Mouse (Mus musculus) neural tube, embryonic 12.5 days (tissue): Measurements from ENCODE around the gene Asxl1. TPM values are rescaled to one million over a fixed set of nuclear protein-coding genes. Genes with fewer than 3 reads are reported as not detected.
A peak's percentile ranks its signal among the peaks of the same experiment; 100 is the strongest.

ENCODE experiments used
- ATAC-seq: fragments of 200-750 bp; cut with Nextera tagmentation; 2 replicates; pipeline ENCODE4 v1.8.0; 2017; ENCODE audit warnings: low read depth, mild to moderate bottlenecking, moderate TSS enrichment, moderate library complexity; ENCODE audit not compliant: low FRiP score
- H3K27ac ChIP-seq: fragments of 300-500 bp; sonication (generic); 2 replicates; pipeline ENCODE4 v1.5.1; 2016
- H3K27me3 ChIP-seq: fragments of 300-500 bp; sonication (generic); replicated peaks from 2 replicates; pipeline ENCODE4 v1.6.1; 2016; ENCODE audit warnings: mild to moderate bottlenecking
- H3K36me3 ChIP-seq: fragments of 300-500 bp; sonication (generic); 2 replicates; pipeline ENCODE4 v1.6.1; 2016; ENCODE audit warnings: mild to moderate bottlenecking
- H3K4me1 ChIP-seq: fragments of 300-500 bp; sonication (generic); 2 replicates; pipeline ENCODE4 v1.6.1; 2016
- H3K4me2 ChIP-seq: fragments of 300-500 bp; sonication (generic); replicated peaks from 2 replicates; pipeline ENCODE4 v1.6.1; 2016; ENCODE audit warnings: mild to moderate bottlenecking
- H3K4me3 ChIP-seq: fragments of 300-500 bp; sonication (generic); 2 replicates; pipeline ENCODE4 v1.5.1; 2016
- H3K9ac ChIP-seq: fragments of 300-500 bp; sonication (generic); 2 replicates; pipeline ENCODE4 v1.6.1; 2016; ENCODE audit warnings: mild to moderate bottlenecking
- H3K9me3 ChIP-seq: fragments of 300-500 bp; sonication (generic); 2 replicates; pipeline ENCODE4 v1.6.1; 2016; ENCODE audit warnings: mild to moderate bottlenecking
- WGBS: fragments of 180-500 bp; shearing (Covaris S2); methylation state at CpG from one replicate; pipeline ENCODE4 v1.1.7; 2016; 5-methylcytosine and 5-hydroxymethylcytosine counted together
- polyA plus RNA-seq: library from polyadenylated mRNA; unstranded; fragments of >200 nt; fragmentation: Nextera tagmentation; extraction: Ambion mirVana; gene quantifications from 2 replicates; pipeline ENCODE4 v1.2.1, GENCODE M21; 2016

Asxl1 gene
- polyA plus RNA-seq, 1 experiment from 2014 or later: 21.1 TPM

DNA sequence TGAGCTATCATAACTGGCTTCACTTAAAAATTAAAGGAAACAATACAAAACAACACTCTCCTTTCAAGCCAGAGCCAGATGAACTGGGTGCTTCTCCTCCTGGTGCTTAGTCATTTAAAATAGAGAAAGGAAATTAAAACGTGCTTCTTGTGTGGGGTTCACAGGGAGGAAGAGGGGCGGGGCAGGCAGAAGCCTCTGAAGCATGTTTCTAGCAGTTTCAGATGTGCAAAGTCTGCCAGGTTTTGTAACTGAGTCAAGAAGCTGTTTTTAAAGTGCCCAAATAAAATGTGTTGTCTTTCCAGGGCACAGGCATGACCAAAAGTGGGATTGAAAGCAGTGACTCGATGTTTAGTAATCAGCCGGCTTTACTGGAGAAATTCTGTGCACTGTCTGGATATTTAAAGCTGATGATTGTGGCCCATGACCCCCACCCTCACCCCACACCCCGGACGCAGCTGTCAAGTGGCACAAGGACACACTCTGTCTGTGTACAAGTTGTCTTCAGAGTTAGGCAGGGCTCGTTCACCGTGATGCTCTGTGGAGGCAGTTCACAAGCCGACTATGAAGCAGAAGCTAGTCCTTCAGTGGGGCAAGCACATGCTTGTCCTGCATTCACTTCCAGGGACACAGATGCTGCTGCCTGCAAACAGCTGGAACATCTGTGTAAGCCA, 19.8 kb upstream of the Asxl1 start:
- no peak for ATAC-seq
- Histone ChIP-seq H3K4me3 (no peak overlapping the region), H3K36me3 (peaks cover 64% of the 10 kb centered on the region), H3K4me2 (no peak overlapping the region), H3K9me3 (no peaks in the 10 kb centered on the region), H3K27me3 (no peaks in the 10 kb centered on the region), H3K4me1 (no peaks in the 10 kb centered on the region), H3K27ac (no peak overlapping the region), H3K9ac (no peak overlapping the region)
- 85% methylated on average over 9 of the region's 9 CpGs for WGBS

DNA sequence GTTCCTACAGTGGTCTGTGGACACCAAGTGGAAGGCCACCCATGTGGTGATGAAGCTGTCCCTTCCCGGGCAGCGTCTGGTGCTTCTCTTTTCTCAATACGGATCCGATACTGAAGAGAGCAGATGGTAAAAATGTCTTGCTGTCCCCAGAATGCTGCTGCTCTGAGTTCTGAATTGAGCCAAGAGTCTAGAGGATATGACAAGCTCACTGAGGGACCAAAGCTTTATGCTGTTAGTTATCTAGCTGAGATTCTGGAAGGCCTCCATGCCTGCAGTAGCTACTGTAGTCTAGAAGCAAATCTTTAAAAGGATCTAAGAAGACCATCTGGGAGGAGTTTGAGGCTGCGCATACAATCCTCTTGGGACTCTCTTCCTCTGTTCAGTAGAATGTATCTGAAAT, 13.4 kb upstream of the Asxl1 start:
- 96% methylated on average over 5 of the region's 5 CpGs for WGBS
- H3K27me3 ChIP-seq: no peaks in the 10 kb centered on the region
- no peak overlapping the region for H3K27ac ChIP-seq
- no peaks in the 10 kb centered on the region for H3K9me3 ChIP-seq
- no peak for ATAC-seq
- H3K4me1 ChIP-seq: no peaks in the 10 kb centered on the region
- no peak overlapping the region for H3K4me2 ChIP-seq
- H3K9ac ChIP-seq: no peak overlapping the region
- no peak overlapping the region for H3K4me3 ChIP-seq
- peaks cover 40% of the 10 kb centered on the region for H3K36me3 ChIP-seq

DNA sequence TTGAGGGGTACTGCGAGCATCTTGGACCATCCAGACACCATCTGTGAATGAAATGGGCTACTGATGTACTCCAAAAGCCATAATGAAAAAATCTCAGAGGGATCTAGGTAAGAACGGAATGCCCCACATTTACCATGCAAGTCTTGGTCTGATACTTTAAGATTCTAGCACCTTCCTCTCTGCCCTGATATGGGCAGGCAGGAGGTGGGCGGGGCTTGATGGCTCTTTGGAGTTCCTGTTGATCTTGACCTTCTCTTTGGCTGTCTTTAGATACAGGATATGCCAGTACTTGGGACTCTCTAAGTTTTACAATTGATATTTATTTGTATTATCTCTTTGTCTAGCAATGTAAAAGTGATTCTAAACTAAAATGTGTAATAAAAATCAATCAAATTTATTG, 12.6 kb upstream of the Asxl1 start:
- WGBS: 98% methylated on average over 3 of the region's 3 CpGs
- H3K4me3 ChIP-seq: no peak overlapping the region

DNA sequence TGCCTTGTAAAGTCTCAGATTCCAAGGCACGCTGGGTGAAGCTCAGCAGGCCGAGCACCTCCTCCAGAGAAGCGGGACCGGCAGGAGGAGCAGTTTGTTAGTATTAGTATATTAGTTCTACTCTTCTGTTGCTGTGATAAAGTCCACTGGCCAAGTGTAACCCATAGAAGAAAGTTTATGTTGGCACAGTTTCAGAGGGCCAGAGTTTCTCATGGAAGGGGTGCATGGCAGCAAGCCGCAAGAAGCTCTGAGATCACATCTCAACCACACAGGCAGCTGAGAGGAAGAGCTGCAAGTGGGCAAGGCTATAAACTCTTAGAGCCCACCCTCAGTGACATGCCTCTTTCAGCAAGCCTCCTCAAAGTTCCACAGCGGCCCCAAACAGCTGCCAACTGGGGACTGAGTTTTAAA, 11.8 kb upstream of the Asxl1 start:
- 83% methylated on average over 6 of the region's 6 CpGs for WGBS
- Histone ChIP-seq H3K36me3 (peaks cover 35% of the 10 kb centered on the region), H3K4me1 (no peaks in the 10 kb centered on the region), H3K9me3 (no peaks in the 10 kb centered on the region), H3K4me2 (no peak overlapping the region), H3K27ac (no peak overlapping the region), H3K27me3 (no peaks in the 10 kb centered on the region), H3K4me3 (no peak overlapping the region), H3K9ac (no peak overlapping the region)
- no peak for ATAC-seq

More for the DNA sequence above, 12.6 kb upstream of the Asxl1 start:
- Histone ChIP-seq H3K9ac (no peak overlapping the region), H3K27me3 (no peaks in the 10 kb centered on the region), H3K9me3 (no peaks in the 10 kb centered on the region), H3K4me1 (no peaks in the 10 kb centered on the region), H3K36me3 (peaks cover 40% of the 10 kb centered on the region), H3K4me2 (no peak overlapping the region), H3K27ac (no peak overlapping the region)
- ATAC-seq: no peak

DNA sequence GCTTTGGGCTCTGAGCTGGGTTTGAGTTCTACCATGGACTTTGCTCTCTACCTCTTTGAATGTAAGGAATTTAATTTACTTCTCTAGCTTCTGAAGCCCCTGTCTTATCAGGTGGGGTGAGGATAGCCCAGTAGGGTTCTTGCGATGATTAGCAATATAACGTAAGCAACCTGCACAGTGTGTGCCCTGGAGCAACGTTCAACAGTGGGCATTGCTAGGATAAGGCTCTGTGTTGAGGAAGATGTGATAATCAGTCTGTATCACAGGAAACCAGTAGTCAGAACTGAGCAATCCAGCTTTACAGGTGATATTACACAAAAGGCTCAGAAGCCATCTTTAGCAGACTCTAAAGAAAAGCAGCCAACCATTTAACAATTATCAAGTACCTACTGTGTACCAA, 11.3 kb upstream of the Asxl1 start:
- peaks cover 34% of the 10 kb centered on the region for H3K36me3 ChIP-seq
- no peak overlapping the region for H3K4me2 ChIP-seq
- ATAC-seq: no peak
- no peak overlapping the region for H3K27ac ChIP-seq
- no peaks in the 10 kb centered on the region for H3K9me3 ChIP-seq
- no peak overlapping the region for H3K4me3 ChIP-seq
- WGBS: 79% methylated on average over 3 of the region's 3 CpGs
- H3K27me3 ChIP-seq: no peaks in the 10 kb centered on the region
- no peaks in the 10 kb centered on the region for H3K4me1 ChIP-seq
- no peak overlapping the region for H3K9ac ChIP-seq

DNA sequence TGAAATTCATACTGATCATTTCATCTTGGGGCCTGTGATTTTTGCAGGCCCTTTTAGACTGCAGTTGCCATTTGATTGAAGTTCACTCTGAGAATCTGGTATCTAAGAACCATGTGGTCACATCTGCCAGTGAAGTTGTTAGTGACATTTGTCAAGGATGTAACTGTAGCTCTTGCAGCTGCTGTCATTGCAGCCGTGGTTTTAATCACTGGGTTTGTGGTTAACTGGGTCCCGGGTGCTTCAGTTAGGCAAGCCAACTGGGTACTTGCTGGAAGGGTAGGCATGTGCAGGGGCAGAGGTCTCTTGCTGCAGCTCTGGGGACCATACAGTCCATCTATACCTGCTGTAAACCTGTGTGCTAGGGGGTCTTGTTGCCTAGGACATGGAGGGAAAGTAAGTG, 9.5 kb upstream of the Asxl1 start:
- no peaks in the 10 kb centered on the region for H3K9me3 ChIP-seq
- H3K27me3 ChIP-seq: no peaks in the 10 kb centered on the region
- no peak overlapping the region for H3K27ac ChIP-seq
- H3K4me2 ChIP-seq: no peak overlapping the region
- no peak for ATAC-seq
- no peak overlapping the region for H3K9ac ChIP-seq
- no peaks in the 10 kb centered on the region for H3K4me1 ChIP-seq
- H3K36me3 ChIP-seq: peaks cover 16% of the 10 kb centered on the region
- 74% methylated on average over 2 of the region's 2 CpGs for WGBS
- H3K4me3 ChIP-seq: no peak overlapping the region

DNA sequence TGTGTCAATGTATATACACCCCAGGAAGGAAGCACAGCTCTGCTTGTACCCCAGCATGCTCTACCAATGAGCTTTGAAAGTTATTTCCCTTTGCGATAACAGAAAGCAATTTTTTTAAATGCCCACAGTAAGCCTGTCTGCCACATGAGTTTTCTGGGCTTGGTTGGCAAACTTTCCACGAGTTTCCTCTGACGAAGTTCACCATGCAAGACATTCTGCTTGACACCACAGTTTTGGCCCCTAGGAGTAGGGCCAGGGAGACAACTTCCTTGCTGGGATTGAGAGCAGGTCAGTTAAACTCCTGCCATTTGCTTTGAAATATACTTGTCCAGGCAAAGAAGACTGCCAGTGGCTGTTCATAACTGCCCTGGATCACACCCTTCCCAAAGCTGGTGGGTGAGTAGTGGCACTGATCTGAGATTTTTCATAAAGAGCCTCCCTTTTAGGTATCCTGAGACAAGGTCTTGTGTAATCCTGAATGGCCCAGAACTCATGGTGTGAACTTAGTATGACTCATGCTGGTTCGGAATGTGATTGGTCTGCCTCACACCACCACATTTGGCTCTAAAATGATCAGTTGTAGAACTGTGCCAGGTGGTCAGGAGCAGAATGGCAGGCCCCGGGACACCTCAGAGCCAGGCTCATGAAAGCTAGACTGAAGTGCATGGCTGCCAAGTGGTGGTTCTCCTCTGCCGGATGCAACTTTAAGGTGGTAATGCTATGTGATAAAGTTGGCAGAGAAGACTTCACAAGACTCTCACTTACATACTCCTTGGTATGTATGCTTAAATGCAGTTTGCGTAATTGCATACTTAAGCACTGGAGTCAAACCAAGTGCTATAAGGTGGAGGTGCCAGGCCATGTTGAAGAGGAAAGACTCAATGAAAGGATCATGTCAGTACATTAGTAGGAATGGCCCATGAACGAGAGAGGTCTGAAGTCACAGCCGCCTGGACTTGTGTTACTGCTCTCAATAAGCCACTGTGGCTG, 7.0 kb upstream of the Asxl1 start:
- no peaks in the 10 kb centered on the region for H3K4me1 ChIP-seq
- no peaks in the 10 kb centered on the region for H3K9me3 ChIP-seq
- no peak overlapping the region for H3K4me3 ChIP-seq
- no peak for ATAC-seq
- WGBS: 88% methylated on average over 9 of the region's 9 CpGs
- H3K27ac ChIP-seq: no peak overlapping the region
- no peaks in the 10 kb centered on the region for H3K36me3 ChIP-seq
- no peak overlapping the region for H3K9ac ChIP-seq
- no peak overlapping the region for H3K4me2 ChIP-seq
- no peaks in the 10 kb centered on the region for H3K27me3 ChIP-seq

DNA sequence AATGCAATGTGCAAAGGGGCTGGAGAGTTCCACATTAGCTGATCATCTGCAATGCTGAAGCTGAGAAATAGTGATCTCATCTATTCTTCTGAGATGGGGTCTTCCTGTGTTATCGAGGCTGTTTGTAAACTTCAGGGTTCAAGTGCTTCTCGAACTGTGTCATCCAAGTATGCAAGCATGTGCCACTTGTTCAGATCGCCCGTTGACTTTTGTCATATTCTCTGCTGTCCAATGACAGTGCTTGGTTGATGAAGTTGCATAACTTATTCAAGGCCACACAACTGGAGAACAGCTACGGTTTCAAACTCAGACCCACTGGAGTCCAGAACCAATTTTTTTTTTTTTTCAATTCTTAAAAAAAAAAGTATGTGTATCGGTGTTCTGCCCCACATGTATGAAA, 3.5 kb upstream of the Asxl1 start:
- Histone ChIP-seq H3K27ac (no peak overlapping the region), H3K4me3 (no peak overlapping the region), H3K27me3 (no peaks in the 10 kb centered on the region), H3K9ac (no peak overlapping the region), H3K4me2 (no peak overlapping the region), H3K36me3 (no peaks in the 10 kb centered on the region), H3K9me3 (no peaks in the 10 kb centered on the region), H3K4me1 (peaks cover 6% of the 10 kb centered on the region; the same call in 1 of the 2 replicates)
- ATAC-seq: no peak
- WGBS: 95% methylated on average over 6 of the region's 6 CpGs

DNA sequence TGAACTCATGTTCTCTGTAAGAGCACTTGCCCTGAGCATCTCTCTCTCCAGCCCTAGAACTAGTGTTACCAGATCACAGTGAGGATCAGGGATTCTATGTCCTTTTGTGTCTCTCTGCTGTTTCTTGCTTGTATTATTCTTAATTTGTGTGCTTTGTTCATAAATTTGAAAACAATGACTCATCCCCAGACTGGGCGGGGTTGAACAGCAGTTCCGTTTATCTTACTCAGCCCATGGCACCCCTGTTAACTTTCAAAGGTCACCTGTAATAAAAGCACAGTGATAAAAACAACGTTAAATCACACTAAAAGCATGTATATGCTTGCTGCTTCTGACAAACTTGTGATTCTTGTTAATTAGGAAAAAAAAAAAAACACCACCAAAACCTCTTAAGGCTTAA, 3.0 kb upstream of the Asxl1 start:
- no peak for ATAC-seq
- H3K4me1 ChIP-seq: peaks cover 7% of the 10 kb centered on the region; the same call in 1 of the 2 replicates

DNA sequence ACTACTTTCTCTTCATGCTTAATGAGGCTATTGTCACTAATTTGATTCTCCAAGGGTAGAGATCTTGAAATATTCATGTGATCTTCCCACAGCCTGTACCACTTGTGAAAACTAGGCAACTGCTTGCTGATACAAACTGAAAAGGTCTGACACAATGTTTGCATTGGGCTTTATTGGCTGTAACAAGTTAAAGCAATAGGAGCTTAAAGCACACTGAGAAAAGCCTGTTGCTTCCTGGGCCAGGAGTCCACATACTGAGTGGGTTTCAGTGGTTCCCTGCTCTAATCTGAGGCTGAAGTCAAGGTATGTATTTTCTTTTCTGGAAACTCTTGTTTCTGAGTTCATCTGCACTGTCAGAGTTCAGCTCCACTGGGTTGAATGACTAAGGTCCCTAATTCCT, 2.4 kb upstream of the Asxl1 start:
- ATAC-seq: no peak
- no peak overlapping the region for H3K4me3 ChIP-seq
- H3K27me3 ChIP-seq: no peaks in the 10 kb centered on the region
- no peak overlapping the region for H3K9ac ChIP-seq
- no peak overlapping the region for H3K4me2 ChIP-seq
- no peak overlapping the region for H3K27ac ChIP-seq
- no peaks in the 10 kb centered on the region for H3K36me3 ChIP-seq
- no peaks in the 10 kb centered on the region for H3K9me3 ChIP-seq
- H3K4me1 ChIP-seq: peaks cover 11% of the 10 kb centered on the region; the same call in 1 of the 2 replicates

More for the DNA sequence above, 3.0 kb upstream of the Asxl1 start:
- 86% methylated on average over 3 of the region's 3 CpGs for WGBS
- H3K9ac ChIP-seq: no peak overlapping the region
- H3K27ac ChIP-seq: no peak overlapping the region
- no peak overlapping the region for H3K4me2 ChIP-seq
- no peaks in the 10 kb centered on the region for H3K27me3 ChIP-seq
- no peaks in the 10 kb centered on the region for H3K36me3 ChIP-seq
- no peaks in the 10 kb centered on the region for H3K9me3 ChIP-seq
- H3K4me3 ChIP-seq: no peak overlapping the region

DNA sequence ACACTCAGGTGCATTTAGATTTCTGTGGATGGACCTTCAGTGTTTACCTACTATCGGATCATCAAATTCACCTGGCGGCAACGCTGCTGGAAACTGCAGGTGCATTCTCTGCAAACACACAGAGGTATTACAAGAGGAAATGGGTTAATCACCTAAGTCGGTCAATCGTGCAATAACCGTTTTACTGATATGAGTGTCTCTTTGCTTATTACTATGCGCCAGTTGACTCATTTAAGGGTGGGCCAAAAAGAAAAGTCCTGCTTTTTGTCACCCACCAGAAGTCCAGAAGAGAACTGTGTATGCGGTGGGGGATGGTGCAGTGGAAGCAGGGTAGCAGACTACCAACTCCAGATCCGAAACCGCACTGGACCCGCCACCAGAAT, 567 bp upstream of the Asxl1 start:
- ATAC-seq: no peak; the same call in 1 of the 2 replicates
- Histone ChIP-seq H3K36me3 (no peaks in the 10 kb centered on the region), H3K9ac (peak overlapping the region; percentile 65), H3K27ac (0 out of 2 replicates have a peak overlapping the region, but pooled peaks have one; percentile 15), H3K4me1 (peaks cover 23% of the 10 kb centered on the region), H3K4me3 (peak overlapping the region; percentile 92), H3K4me2 (peak overlapping the region; percentile 59), H3K27me3 (no peaks in the 10 kb centered on the region), H3K9me3 (no peaks in the 10 kb centered on the region)
- WGBS: 8% methylated on average over 11 of the region's 11 CpGs
